Mouse (Mus musculus) hindbrain, postnatal 0 days (tissue): Measurements from ENCODE around the gene Eif5. TPM values are rescaled to one million over a fixed set of nuclear protein-coding genes. Genes with fewer than 3 reads are reported as not detected.

ENCODE experiments used
- ATAC-seq: fragments of 200-750 bp; cut with Nextera tagmentation; 2 replicates; pipeline ENCODE4 v1.8.0; 2017; ENCODE audit warnings: mild to moderate bottlenecking, moderate TSS enrichment, moderate library complexity
- DNase-seq: peaks from one replicate; pipeline ENCODE4 v3.0.0-alpha.2; 2015; ENCODE audit warnings: low spot score
- H3K27ac ChIP-seq: fragments of 300-500 bp; sonication (generic); 2 replicates; pipeline ENCODE4 v1.5.1; 2014; ENCODE audit warnings: mild to moderate bottlenecking
- H3K27me3 ChIP-seq: fragments of 300-500 bp; sonication (generic); 2 replicates; pipeline ENCODE4 v1.6.1; 2014; ENCODE audit warnings: low read length, mixed read lengths; ENCODE audit not compliant: insufficient read depth
- H3K36me3 ChIP-seq: fragments of 300-500 bp; sonication (generic); 2 replicates; pipeline ENCODE4 v1.6.1; 2014; ENCODE audit warnings: low read length, mixed read lengths; ENCODE audit not compliant: insufficient read depth
- H3K4me1 ChIP-seq: fragments of 300-500 bp; sonication (generic); 2 replicates; pipeline ENCODE4 v1.6.1; 2014; ENCODE audit warnings: antibody characterized with exemption, low read length, mixed read lengths; ENCODE audit not compliant: insufficient read depth
- H3K4me2 ChIP-seq: fragments of 300-500 bp; sonication (generic); 2 replicates; pipeline ENCODE4 v1.6.1; 2014; ENCODE audit warnings: low read depth, mild to moderate bottlenecking, low read length, moderate library complexity, mixed read lengths
- H3K4me3 ChIP-seq: fragments of 300-500 bp; sonication (generic); 2 replicates; pipeline ENCODE4 v1.5.1; 2014; ENCODE audit warnings: low read length
- H3K9ac ChIP-seq: fragments of 300-500 bp; sonication (generic); replicated peaks from 2 replicates; pipeline ENCODE4 v1.6.1; 2014; ENCODE audit warnings: mild to moderate bottlenecking, low read length, moderate library complexity, mixed read lengths
- H3K9me3 ChIP-seq: fragments of 300-500 bp; sonication (generic); 2 replicates; pipeline ENCODE4 v1.6.1; 2016; ENCODE audit warnings: low read length, mixed read lengths
- CTCF ChIP-seq: IDR thresholded peaks from 2 replicates; pipeline ENCODE4 v1.5.1; 2016; ENCODE audit warnings: antibody characterized with exemption, control low read depth, low read depth
- WGBS: fragments of 180-500 bp; shearing (Covaris S2); extraction: QIAGEN DNeasy Blood & Tissue Kit; methylation state at CpG from one replicate; pipeline ENCODE4 v1.1.7; 2014; 5-methylcytosine and 5-hydroxymethylcytosine counted together
- polyA plus RNA-seq: library from polyadenylated mRNA; unstranded; fragments of >200 nt; fragmentation: Nextera tagmentation; extraction: Ambion mirVana; gene quantifications from 2 replicates; pipeline ENCODE4 v1.2.1, GENCODE M21; 2015
- total RNA-seq: library from RNA; depleted of rRNA; stranded (reverse); fragments of >200 nt; gene quantifications from 2 replicates; pipeline ENCODE4 v1.2.3, GENCODE M21; 2014

Eif5 gene
- total and polyA plus RNA-seq, 2 experiments from 2014 or later = 197 to 576 TPM

GRCm38 (mm10) chr12:111519821-111520220 lies 18.0 kb upstream of the Eif5 start:
- TF ChIP-seq CTCF = no peak
- no peak for DNase-seq
- ATAC-seq = no peak
- no peak overlapping the region for H3K9ac ChIP-seq
- H3K4me3 ChIP-seq = no peak overlapping the region
- 0 out of 2 replicates have a peak, but pooled peaks cover under 1% of the 10 kb centered on the region for H3K4me1 ChIP-seq
- no peaks in the 10 kb centered on the region for H3K36me3 ChIP-seq
- 0 out of 2 replicates have a peak, but pooled peaks cover 2% of the 10 kb centered on the region for H3K9me3 ChIP-seq
- WGBS = 82% methylated on average over 5 of the region's 5 CpGs
- no peaks in the 10 kb centered on the region for H3K27me3 ChIP-seq
- H3K27ac ChIP-seq = no peak overlapping the region
- no peak overlapping the region for H3K4me2 ChIP-seq

- Histone ChIP-seq H3K27ac (no peak overlapping the region), H3K4me3 (no peak overlapping the region), H3K4me1 (no peaks in the 10 kb centered on the region), H3K4me2 (no peak overlapping the region), H3K9me3 (0 out of 2 replicates have a peak, but pooled peaks cover 2% of the 10 kb centered on the region), H3K9ac (no peak overlapping the region), H3K27me3 (no peaks in the 10 kb centered on the region), H3K36me3 (no peaks in the 10 kb centered on the region)
- ATAC-seq (no peak), DNase-seq (no peak)
- WGBS = 86% methylated on average over 2 of the region's 2 CpGs
- TF ChIP-seq CTCF = no peak
Measured at GRCm38 (mm10) chr12:111520994-111521393, 16.8 kb upstream of the Eif5 start.

GRCm38 (mm10) chr12:111524469-111524868 lies 13.3 kb upstream of the Eif5 start:
- Histone ChIP-seq H3K4me3 (no peak overlapping the region), H3K36me3 (no peaks in the 10 kb centered on the region), H3K9ac (no peak overlapping the region), H3K27ac (no peak overlapping the region), H3K4me2 (no peak overlapping the region), H3K4me1 (no peaks in the 10 kb centered on the region), H3K9me3 (0 out of 2 replicates have a peak, but pooled peaks cover 2% of the 10 kb centered on the region), H3K27me3 (no peaks in the 10 kb centered on the region)
- 75% methylated on average over 1 of the region's 1 CpGs for WGBS
- no peak for TF ChIP-seq CTCF
- DNase-seq = no peak
- no peak for ATAC-seq

- Histone ChIP-seq H3K36me3 (no peaks in the 10 kb centered on the region), H3K27ac (no peak overlapping the region)
Measured at GRCm38 (mm10) chr12:111524883-111525282, 12.9 kb upstream of the Eif5 start.

GRCm38 (mm10) chr12:111527643-111528281 lies 10.1 kb upstream of the Eif5 start:
- Histone ChIP-seq H3K9me3 (no peaks in the 10 kb centered on the region), H3K36me3 (no peaks in the 10 kb centered on the region), H3K27me3 (no peaks in the 10 kb centered on the region), H3K4me2 (no peak overlapping the region), H3K4me1 (no peaks in the 10 kb centered on the region), H3K4me3 (no peak overlapping the region), H3K27ac (no peak overlapping the region), H3K9ac (no peak overlapping the region)
- 69% methylated on average over 8 of the region's 8 CpGs for WGBS
- ATAC-seq (no peak), DNase-seq (no peak)
- TF ChIP-seq CTCF = no peak

More at GRCm38 (mm10) chr12:111524883-111525282, 12.9 kb upstream of the Eif5 start:
- ATAC-seq (no peak), DNase-seq (no peak)
- TF ChIP-seq CTCF = no peak
- Histone ChIP-seq H3K27me3 (no peaks in the 10 kb centered on the region), H3K4me3 (no peak overlapping the region), H3K4me2 (no peak overlapping the region), H3K9ac (no peak overlapping the region), H3K9me3 (0 out of 2 replicates have a peak, but pooled peaks cover 2% of the 10 kb centered on the region), H3K4me1 (no peaks in the 10 kb centered on the region)
- WGBS = 90% methylated on average over 3 of the region's 3 CpGs

- H3K27ac ChIP-seq = no peak overlapping the region
- H3K4me1 ChIP-seq = no peaks in the 10 kb centered on the region
- H3K4me2 ChIP-seq = no peak overlapping the region
- H3K4me3 ChIP-seq = no peak overlapping the region
- no peak overlapping the region for H3K9ac ChIP-seq
- DNase-seq (no peak), ATAC-seq (no peak)
- H3K36me3 ChIP-seq = no peaks in the 10 kb centered on the region
- no peak for TF ChIP-seq CTCF
- no peaks in the 10 kb centered on the region for H3K27me3 ChIP-seq
- no peaks in the 10 kb centered on the region for H3K9me3 ChIP-seq
- 26% methylated on average over 8 of the region's 8 CpGs for WGBS
Measured at GRCm38 (mm10) chr12:111529192-111529591, 8.6 kb upstream of the Eif5 start.

GRCm38 (mm10) chr12:111533096-111533794 lies 4.6 kb upstream of the Eif5 start:
- H3K9me3 ChIP-seq = no peaks in the 10 kb centered on the region
- ATAC-seq = no peak
- peaks cover 7% of the 10 kb centered on the region; the same call in 1 of the 2 replicates for H3K4me1 ChIP-seq
- no peak for TF ChIP-seq CTCF
- no peak overlapping the region for H3K4me2 ChIP-seq
- H3K9ac ChIP-seq = no peak overlapping the region
- 70% methylated on average over 11 of the region's 11 CpGs for WGBS
- DNase-seq = no peak
- H3K36me3 ChIP-seq = no peaks in the 10 kb centered on the region
- no peak overlapping the region for H3K27ac ChIP-seq
- no peak overlapping the region for H3K4me3 ChIP-seq
- no peaks in the 10 kb centered on the region for H3K27me3 ChIP-seq
